Mouse (Mus musculus) WW6 (cell line): ENCODE results near the gene She.

ENCODE experiments used
- DNase-seq: peaks from one replicate; pipeline ENCODE4 v3.0.0-alpha.2; 2013; ENCODE audit warnings: low read depth, low spot score

Gene She

DNA sequence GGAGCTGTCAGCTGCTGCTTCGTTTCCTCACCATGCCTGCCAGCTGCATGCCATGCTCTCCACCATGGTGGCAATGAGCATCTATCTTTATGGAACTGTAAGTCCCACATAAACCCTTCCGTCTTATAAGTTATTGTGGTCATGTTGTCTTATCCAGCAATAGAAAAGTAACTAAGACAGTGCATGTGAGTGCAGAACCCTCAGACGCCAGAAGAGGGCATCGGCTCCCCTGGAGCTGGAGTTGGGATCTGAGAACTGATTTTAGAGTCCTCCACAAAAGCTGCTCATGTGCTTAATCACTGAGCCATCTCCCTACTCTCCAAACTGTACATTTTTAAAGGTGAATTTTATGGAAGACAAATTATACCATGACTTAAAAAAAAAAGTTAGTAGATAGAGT is 14.1 kb upstream of the She start:
- no peak for DNase-seq

DNA sequence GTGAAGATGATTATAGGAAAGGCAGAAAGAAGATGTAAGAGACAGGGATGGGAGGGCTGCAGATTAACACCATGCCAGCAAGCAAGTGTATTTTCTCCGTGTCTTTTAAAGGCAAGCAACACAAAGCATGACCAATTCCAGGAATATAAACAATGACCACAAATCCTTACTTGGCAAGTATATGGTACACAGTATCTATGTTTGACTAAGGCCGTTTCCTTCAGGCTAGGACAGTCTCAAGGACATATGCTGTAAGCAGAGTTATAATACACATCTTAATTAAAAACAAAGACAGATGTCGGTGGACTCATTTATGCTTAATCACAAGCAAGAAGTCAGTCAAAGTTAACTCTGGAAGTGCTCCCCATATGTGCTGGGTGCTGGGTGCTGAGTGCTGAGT is 12.6 kb upstream of the She start:
- DNase-seq = no peak

- no peak for DNase-seq
These were observed 11.3 kb upstream of the She start for GRCm38 (mm10) chr3:89819897-89820296.

GRCm38 (mm10) chr3:89820311-89821095 is 10.7 kb upstream of the She start:
- no peak for DNase-seq

GRCm38 (mm10) chr3:89821096-89821513 is 10.1 kb upstream of the She start:
- DNase-seq = no peak

DNA sequence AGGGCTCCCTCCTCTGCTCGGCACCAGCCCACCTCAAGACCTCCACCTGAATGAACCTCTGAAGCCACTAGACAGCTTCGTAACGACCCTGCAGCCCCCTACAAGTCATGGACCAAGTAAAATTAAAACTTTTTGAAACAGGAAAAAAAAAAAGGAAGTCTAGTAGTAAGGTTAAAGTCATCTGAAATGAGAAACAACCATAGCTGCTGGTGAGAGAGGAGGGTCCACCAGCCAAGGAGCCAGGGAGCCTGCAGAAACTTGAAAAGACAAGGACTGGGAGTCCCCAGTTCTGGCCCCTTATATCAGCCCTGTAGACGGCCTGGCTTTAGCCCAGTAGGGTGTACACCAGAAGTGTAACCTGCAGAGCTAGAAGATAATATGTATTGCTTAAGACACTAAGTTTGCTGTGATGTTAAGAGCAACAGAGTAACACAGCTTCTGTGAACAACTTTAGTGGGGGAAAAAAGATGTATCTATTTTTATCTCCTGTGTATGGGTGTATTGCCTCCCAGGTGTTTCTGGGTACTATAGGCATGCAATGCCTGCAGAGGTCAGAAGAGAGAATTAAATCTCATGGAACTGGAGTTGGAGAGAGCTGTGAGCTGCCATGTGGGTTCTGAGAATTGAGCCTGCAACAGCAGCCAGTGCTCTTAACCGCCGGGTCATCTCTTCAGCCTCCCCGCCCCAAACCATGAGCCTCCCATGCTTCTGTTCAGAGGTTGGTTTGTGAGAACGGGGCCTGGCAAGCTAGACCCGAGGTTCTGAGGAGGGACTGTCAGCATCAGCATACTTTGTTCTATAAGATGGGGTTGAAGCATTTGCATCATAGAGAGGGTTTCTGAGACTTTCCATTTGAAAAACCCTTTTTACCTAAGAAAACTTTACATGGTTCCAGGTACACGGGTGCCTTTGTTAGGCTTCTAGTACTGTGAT is 9.4 kb upstream of the She start:
- no peak for DNase-seq

DNA sequence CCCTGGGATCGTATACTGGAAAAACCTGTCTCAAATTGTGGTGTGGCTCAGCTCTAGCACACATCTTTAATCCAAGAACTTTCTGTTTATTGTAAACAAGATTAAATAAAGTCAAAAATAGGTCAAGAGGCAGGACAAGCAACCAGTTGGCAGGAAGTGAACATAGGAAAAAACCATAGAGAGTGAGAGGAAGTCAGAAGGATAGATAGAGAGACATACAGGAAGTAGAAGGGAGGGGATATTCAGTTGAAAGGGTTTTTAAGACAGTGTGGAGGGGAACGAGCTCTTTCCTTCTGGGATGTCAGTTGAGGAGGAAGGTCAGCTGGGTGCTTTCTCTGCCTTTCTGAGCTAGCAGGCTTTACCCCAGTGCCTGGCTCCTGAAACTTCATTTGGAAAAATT is 7.6 kb upstream of the She start:
- no peak for DNase-seq

GRCm38 (mm10) chr3:89826295-89826694 is 4.9 kb upstream of the She start:
- no peak for DNase-seq

DNA sequence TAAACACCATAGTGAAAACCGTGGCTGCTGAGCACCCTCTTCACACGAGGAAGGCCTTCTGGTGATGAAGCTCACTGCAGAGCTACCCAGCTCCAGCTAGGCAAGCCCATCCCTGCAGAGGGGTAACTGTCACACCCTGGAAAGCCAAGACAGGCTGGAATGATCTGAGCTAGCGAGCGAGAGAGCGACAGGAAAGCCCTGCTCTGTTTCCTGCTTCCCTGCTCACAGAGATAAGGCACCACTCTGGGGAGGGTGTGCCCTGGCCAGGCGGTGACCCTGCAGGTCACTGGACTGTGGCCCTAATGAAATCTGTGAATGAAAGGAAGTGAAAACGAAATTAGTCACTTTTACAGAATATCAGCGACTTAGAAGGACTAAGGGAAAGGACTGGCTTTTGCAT is 4.2 kb downstream of the She start:
- no peak for DNase-seq

GRCm38 (mm10) chr3:89842258-89842657 is 11.1 kb downstream of the She start:
- DNase-seq = peak; percentile 70

GRCm38 (mm10) chr3:89843148-89843547 is 12.0 kb downstream of the She start:
- no peak for DNase-seq

DNA sequence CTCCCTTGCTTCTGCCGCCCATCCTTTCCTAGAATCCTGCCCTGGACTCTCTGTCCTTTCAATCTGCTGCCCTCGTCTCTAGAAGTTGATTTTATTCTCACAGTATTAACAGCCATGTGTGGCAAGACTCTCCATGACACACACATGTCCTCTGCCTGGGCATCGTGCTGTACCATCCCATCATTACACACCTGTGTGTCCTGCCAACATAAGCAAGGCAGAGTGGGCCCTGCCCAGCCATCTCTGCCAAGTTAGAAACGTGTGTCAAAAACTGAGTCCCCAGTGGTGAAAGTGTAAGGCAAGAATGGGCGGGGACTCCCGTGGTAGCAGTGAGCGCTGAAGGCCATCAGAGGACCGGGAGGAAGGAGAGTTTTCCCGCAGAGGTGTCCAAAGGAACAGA is 14.6 kb downstream of the She start:
- no peak for DNase-seq

- no peak for DNase-seq
These were observed 16.0 kb downstream of the She start for GRCm38 (mm10) chr3:89847126-89847525.

GRCm38 (mm10) chr3:89847596-89847995 is 16.4 kb downstream of the She start:
- DNase-seq = no peak

GRCm38 (mm10) chr3:89848083-89848482 is 16.9 kb downstream of the She start:
- no peak for DNase-seq

DNA sequence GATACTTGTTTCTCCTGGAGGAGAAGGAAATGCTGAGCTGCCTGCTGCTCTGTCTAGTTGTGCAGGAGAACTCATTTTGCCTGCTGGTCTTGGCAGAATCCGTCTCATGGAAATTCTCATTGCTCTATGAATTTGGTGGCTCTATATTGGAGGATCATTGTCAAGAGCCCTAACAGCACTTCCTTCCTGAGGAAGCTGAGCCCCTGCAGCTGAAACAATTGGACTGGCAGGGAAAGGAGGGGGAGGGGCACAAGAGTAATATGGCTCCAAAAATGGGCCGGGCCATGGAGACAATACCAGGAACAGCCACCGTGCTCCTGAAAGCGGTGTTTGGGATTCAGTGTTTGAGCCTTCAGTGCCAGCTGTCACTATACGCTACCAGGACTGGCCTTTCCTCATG is 22.6 kb downstream of the She start:
- DNase-seq = no peak

DNA sequence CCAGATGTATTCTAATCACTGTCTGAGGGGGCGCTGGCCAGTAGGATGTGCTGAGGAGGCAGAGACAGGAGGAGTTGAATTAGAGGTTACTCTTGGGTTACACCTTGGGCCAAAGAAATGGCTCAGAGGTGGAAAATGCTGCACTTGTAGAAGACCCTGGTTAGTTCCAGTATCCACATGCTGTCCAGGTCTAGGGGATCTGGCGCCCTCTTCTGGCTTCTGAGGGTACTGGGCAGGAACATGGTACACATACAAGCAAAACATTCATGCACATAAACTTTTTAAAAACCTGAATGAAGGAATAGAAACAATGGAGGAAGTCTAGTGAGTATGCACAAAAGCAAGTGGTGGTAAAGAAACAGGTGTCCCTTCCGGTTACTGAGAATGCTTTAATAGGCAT is 26.2 kb downstream of the She start:
- DNase-seq = no peak

DNA sequence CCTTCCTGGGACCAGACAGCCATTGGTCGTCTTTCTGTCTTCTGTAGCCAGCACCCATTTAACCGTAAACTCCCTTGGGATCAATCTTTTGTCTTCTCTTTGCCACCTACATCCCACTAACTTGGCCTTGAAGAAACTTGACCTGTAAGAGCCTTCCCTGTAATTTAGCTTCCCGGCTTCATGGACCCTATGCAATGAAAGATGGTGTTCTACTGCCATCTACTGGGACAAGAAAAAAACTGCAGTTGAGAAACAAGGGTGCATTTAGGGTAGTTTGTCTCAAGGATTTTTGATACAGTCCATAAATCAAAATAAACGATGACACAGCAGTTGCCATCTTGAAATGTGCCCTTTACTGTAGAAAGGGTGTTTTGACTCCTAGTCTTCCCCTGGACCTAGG is 27.0 kb downstream of the She start:
- DNase-seq = no peak

GRCm38 (mm10) chr3:89858888-89859287 is 27.7 kb downstream of the She start:
- DNase-seq = no peak

GRCm38 (mm10) chr3:89859936-89860335 is 28.8 kb downstream of the She start:
- no peak for DNase-seq

DNA sequence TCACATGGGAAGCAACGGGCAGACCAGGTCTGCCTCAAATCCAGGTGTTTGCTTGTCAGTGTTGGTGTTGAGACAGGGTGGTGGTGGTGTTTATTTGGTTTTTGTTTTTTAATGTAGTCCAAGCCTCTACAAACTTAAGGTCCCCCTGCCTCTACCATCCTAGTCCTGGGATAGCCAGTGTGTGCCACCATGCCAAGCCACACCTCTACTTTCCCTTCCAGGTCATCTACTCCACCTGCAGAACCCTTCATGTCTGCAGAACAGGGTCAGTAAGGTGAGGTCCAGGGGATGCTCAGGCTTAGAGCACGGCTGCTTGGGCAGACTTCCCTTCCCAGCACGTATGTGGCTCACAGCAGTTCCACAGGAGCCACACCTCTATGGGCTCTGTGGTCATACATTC is 29.2 kb downstream of the She start:
- no peak for DNase-seq

GRCm38 (mm10) chr3:89861070-89861469 is 29.9 kb downstream of the She start:
- DNase-seq = no peak
